Mouse (Mus musculus): ENCODE measurements around the gene Dlgap1.

Dlgap1 gene

DNA sequence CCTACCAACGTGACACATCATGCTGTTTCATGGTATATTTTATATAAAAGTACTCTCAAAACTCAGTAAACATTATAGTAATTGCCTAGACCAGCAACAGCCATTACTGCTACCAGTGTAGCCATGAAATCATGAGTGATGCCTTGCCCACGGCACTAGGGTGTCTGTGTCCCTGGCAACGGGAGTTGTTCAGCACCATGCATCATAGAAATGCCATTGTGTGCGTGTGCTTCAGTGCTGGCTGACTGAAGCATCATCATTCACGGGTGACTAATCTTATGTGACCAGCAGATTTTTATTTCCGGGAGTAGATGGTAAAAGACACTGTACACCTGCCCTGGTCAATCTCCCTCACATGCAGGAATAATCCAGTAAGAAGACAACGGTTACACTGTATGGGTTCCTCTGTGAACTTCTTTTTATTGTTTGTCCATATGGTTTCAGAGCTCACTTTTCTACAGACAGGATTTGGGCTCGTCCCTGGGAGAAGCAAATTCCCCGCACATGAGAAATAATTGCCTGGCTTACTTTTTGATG, 203.7 kb downstream of the Dlgap1 start:
- in situ Hi-C loops (cut with MboI, MseI), result no loop called here

DNA sequence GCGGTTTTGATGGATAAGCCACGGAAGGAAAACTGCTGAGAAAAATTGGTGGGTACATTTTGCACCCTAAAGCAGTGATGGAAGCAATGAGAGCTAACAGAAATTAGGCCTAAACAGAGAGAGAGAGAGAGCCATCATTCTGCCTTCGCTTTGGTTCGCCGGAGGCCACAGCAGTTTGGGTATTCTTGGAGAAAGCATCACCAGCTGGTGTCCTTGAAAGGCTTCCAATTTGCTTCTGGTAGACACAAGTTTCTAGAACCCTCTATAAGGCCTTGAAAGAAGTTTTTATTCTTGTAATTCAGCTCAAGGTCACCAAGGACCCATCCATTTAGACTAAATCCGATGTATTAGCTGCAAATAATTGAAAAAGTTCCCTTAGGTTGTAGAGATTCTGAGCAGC, 205.0 kb downstream of the Dlgap1 start:
- in situ Hi-C loops (cut with MboI, MseI), result no loop called here

- in situ Hi-C loops (cut with MboI, MseI), result no loop called here
Measured at GRCm38 (mm10) chr17:70191228-70191627, 222.4 kb downstream of the Dlgap1 start.

DNA sequence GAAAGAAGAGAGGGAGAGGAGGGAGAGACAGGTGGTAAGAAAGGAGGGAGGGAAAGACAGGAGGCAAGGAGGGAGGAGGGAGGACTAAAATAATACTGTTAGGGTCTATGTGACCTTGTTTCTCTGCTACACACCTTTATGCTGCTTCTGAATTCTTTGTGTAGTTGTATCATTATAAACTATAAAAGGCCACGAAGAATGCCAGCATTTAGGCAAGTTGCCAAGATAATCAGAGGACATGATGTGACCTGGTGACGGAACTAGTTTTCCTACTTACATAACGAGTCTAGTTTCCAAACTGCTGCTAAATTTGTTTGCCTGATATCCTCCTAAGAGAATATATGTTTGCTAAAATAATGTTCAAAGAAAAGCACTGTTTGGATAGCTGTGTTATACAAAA, 254.0 kb downstream of the Dlgap1 start:
- in situ Hi-C loops (cut with MboI, MseI), result no loop called here

DNA sequence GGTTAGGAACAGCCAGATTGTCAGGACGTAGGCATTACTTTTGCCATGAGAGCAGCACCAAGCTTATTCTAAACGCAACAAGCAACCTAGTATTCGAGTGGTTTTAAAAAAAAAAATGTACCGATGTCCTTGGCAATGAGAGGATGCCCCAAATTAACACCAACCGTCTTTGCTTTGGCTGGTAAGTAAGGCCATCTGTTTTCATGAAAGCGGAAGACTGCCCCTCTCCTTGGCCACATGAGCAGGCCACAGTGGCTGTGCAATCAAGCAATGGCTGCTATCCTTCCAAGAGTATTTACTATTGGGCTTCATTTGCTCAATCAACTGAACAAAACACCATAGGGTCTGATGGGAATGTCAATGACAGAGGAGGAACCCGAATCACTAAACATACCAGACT, 278.5 kb downstream of the Dlgap1 start:
- in situ Hi-C loops (cut with MboI, MseI), result no loop called here

- in situ Hi-C loops (cut with MboI, MseI), result no loop called here
Measured at GRCm38 (mm10) chr17:70248250-70248649, 279.4 kb downstream of the Dlgap1 start.

DNA sequence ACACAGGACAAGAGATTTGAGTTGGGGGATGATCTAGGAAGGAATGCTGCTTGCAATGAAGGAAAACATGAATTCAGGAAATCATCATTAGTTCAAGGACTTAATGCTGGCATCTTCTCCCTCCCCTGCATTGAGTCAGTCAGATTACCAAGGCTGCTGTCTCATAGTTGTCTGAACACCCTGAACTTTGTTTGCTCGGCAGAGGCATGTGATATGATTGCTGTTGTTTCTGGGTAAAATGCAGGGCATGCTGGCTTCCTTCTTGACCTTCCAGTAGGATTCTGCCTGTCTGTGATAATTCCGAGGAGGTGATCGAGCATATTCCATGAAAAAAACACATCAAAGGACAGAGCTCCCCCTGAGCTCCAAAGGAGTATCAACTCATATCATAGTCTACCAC, 283.6 kb downstream of the Dlgap1 start:
- in situ Hi-C loops (cut with MboI, MseI), result no loop called here

DNA sequence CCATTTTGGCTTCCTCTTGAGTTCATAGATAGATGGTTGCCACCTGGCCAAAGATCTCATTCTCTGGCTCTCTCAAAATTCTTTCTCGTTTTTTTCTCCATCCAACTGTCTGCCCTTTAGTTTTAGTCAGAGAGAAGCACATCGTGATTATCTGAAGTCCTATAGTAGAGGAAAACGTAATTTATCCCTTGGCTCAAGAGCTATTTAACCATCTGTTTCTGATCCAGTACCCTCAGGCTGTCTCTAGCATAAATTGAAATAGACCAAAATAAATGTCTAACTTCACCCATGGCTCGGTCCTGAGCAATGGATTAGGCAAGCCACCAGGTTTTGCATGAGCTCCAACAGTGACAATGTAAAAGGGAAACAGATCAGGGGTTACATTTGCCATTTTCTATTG, 287.5 kb downstream of the Dlgap1 start:
- in situ Hi-C loops (cut with MboI, MseI), result no loop called here

GRCm38 (mm10) chr17:70263156-70263555, 294.3 kb downstream of the Dlgap1 start:
- in situ Hi-C loops (cut with MboI, MseI), result no loop called here

DNA sequence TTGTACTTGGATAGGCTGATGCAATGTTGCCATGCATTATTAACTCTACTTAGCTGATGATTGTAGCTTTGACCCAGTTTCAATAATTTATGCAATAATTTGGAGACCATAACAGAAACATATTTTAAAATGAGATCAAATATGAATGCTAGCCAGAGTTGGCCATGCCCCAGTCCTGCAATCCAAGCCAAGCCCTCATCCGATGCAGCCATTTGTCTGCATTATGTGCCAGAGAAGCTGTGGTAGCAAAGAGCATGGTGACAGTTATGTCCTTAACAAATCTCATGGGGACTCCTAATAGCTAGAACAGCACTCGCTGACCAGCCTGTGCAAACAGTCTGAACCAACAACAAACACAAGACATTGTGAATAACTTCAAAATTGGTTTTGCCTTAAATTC, 303.3 kb downstream of the Dlgap1 start:
- in situ Hi-C loops (cut with MboI, MseI), result no loop called here

DNA sequence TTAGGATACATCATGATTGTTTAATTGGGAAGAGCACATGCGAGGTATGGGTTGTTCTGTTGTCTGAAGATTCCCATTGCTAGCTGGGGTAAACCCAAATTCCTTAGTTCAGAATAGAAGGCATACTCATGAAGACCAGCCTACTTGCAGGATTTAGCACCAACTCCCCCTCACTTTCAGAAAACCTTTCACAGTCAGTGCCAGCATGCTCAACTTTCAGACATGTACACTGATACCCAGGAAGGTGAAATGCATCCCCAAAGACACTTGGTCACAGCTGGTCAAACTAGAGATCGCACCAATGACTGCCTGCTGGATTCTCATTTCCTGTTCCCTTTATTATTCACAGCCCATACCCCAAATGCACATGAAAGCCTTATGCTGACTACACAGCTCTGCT, 318.8 kb downstream of the Dlgap1 start:
- in situ Hi-C loops (cut with MboI, MseI), result no loop called here

- in situ Hi-C loops (cut with MboI, MseI), result no loop called here
Measured at GRCm38 (mm10) chr17:70294106-70294505, 325.2 kb downstream of the Dlgap1 start.

GRCm38 (mm10) chr17:70301941-70302478, 333.1 kb downstream of the Dlgap1 start:
- in situ Hi-C loops (cut with MboI, MseI), result no loop called here

- in situ Hi-C loops (cut with MboI, MseI), result no loop called here
Measured at GRCm38 (mm10) chr17:70302656-70303055, 333.8 kb downstream of the Dlgap1 start.

GRCm38 (mm10) chr17:70305021-70305420, 336.1 kb downstream of the Dlgap1 start:
- in situ Hi-C loops (cut with MboI, MseI), result no loop called here

DNA sequence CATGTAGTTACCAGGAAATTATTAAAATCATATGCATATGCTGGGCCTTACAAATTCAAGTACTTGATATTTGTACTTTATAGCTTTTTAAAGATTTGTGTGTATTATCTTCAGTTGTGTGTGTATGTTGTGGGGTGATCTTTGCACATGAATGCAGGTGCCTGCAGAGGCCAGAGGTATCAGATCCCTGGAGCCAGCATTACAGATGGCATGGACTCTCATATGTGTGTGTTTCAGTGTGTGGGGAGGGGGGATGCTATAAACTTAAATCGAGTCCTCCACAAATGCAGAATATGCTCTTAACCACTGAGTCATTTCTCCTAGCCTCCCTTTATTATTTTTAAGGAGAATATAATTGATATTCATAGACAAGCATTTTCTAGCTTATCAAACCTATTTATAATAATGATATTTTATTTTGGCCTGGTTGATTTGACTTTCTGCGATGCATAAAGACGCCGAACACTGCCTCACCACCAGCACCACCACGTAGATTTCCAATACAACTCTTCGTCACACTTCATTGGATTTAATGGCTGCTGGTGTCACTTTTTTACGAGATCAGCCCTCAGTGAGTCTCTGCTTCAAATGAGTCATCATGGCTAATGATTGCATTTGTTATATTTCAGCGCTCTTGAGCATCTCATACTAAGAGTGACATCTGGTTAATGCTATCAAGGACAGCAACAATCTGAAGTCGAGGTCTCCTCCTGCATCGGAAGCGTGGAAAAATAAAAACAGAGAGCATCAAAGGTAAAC, 338.7 kb downstream of the Dlgap1 start:
- in situ Hi-C loops (cut with MboI, MseI), result no loop called here

DNA sequence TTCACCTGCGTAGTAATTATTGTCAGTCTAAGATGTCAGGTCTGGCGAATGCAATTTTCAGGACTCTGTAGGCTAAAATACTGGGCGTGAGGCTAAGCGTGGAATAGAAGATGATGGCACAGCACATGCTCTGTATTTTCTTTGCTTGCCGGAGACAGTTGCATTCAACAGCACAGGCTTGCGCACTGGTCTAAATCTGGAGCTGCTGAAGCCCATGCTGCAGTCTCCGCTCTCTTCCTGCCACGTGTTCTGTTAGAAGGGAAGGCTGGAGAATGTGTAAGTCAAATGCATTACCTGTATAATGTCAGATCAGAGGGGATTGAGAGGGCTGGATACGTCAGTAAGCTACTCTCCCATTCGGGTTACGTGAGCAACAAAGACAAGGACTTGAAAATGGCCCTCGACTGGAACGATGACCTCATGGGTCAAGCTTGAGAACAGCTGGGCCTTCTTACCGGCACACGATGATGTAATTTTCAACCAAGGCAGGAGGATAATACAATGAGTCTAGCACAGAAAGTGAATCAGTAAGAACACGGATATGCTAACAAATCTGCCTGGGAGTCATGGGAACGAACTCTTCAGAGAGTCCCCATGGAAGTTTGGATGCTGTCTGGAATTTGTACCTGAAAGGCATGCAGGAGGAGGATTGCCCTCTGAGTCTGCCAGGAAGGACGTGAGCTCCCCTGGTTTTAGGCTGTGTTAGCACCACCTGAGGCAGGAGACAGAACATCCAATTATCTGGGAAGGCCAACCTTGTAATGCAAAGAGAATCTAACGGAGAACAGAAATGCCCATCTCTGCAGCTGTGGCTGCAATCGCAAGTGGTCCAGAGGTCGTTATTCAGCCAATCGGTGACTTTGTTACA, 339.7 kb downstream of the Dlgap1 start:
- in situ Hi-C loops (cut with MboI, MseI), result no loop called here

GRCm38 (mm10) chr17:70316327-70316726, 347.5 kb downstream of the Dlgap1 start:
- in situ Hi-C loops (cut with MboI, MseI), result no loop called here

GRCm38 (mm10) chr17:70317779-70318178, 348.9 kb downstream of the Dlgap1 start:
- in situ Hi-C loops (cut with MboI, MseI), result no loop called here

- in situ Hi-C loops (cut with MboI, MseI), result no loop called here
Measured at GRCm38 (mm10) chr17:70321976-70322375, 353.1 kb downstream of the Dlgap1 start.

- in situ Hi-C loops (cut with MboI, MseI), result no loop called here
Measured at GRCm38 (mm10) chr17:70333440-70333839, 364.6 kb downstream of the Dlgap1 start.

DNA sequence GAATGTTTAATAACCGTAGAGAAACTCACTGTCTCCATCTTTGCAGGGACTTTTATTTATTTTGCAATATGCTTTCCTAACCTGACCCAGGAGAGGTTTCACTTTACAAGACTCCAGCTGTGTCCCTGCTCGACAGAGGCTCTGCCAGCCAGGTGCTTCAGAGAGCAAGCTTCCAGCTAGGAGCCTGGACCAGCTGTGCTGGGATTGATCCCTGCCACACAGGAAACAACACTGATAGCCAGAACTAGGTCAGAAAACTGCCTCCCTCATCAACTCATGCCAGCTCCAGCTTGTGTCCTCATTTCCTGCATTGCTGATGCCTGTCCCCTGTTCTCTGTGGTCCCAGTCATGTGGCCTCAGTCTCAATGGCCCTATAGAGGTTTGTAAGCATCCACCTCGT, 365.3 kb downstream of the Dlgap1 start:
- in situ Hi-C loops (cut with MboI, MseI), result no loop called here

Measured in regulatory T cell (primary cell).